Mouse (Mus musculus) leukemia stem cell, adult 10-12 weeks (primary cell): Measurements from ENCODE around the gene Naalad2. TPM values are rescaled to one million over a fixed set of nuclear protein-coding genes. Genes with fewer than 3 reads are reported as not detected.

Experiments
- polyA plus RNA-seq: library from polyadenylated mRNA; stranded (reverse); fragments of >175 nt; gene quantifications from 2 replicates; pipeline ENCODE4 v1.2.3, GENCODE M21; 2012; ENCODE audit warnings: low replicate concordance

Naalad2 gene
- polyA plus RNA-seq: not detected in 2 replicates

GRCm38 (mm10) chr9:18402895-18403294 is at the start of gene Naalad2:
Gene Naalad2 (minus strand): TSS chr9:18402995.

DNA sequence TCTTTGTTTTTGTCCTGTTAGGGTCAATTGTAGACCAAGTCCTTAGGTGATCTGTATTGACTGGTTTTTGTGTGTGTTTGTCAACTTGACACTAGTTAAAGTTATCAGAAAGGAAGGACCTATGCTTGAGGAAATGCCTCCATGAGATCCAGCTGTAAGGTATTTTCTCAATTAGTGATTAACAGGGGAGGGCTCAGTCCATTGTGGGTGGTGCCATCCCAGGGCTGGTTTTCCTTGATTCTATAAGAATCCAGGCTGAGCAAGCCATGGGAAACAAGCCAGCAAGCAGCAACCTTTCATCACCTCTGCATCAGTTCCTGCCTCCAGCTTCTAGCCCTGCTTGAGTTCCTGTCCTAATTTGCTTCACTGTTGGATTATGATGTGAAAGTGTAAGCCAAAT is 27.6 kb upstream of the Naalad2 start, which contains the start of gene Mbd3l2:
Gene Mbd3l2, plus strand, starts transcription at position 301 of the 400 bp plus-strand sequence.

GRCm38 (mm10) chr9:18404118-18404517 is 1.3 kb upstream of the Naalad2 start, which contains the start of gene Ubtfl1:
Gene Ubtfl1 (plus strand): TSS chr9:18404418.

GRCm38 (mm10) chr9:18291571-18292429 is 111.0 kb downstream of the Naalad2 start, which contains the start of gene Chordc1:
Gene Chordc1 (plus strand): TSS chr9:18292125.

Other genes starting within 250 kb of the Naalad2 start
- 1.5 and 3.6 TPM in 2 replicates for gene Chordc1, start 110.9 kb downstream of the Naalad2 start, polyA plus RNA-seq
- gene Ubtfl1, start 1.4 kb upstream of the Naalad2 start, polyA plus RNA-seq: not detected in 2 replicates
- not detected in 2 replicates for gene Mbd3l2, start 27.7 kb upstream of the Naalad2 start, polyA plus RNA-seq
- gene Zfp558, start 75.3 kb upstream of the Naalad2 start, polyA plus RNA-seq: 0.34 and 0.47 TPM in 2 replicates
- not detected in 2 replicates for gene Mbd3l1, start 75.4 kb upstream of the Naalad2 start, polyA plus RNA-seq